Mouse (Mus musculus) heart, embryonic 14.5 days (tissue): ENCODE measurements at regions not wholly inside any gene's neighbourhood (a gene's known extent, or its start where the extent isn't known, plus 50 kb on each side); places are given as distances from the start of the nearest gene placed in this dataset.

Source experiments
- ATAC-seq: fragments of 200-750 bp; cut with Nextera tagmentation; 2 replicates; pipeline ENCODE4 v1.8.0; 2017; ENCODE audit warnings: low read depth, moderate TSS enrichment; ENCODE audit not compliant: insufficient number of reproducible peaks, insufficient read depth, low FRiP score
- H3K27ac ChIP-seq, 2 experiments: fragments of 200-500 bp in 1 of 2; fragments of 300-500 bp in 1 of 2; sonication (generic) in 1 of 2; replicated peaks in 1 of 2; 2 replicates each; pipeline ENCODE4 v1.5.1; 2012 to 2014; ENCODE audit warnings: low read depth in 2 of 2, low read length in 2 of 2, control low read depth in 1 of 2, mild to moderate bottlenecking in 1 of 2, mixed read lengths in 1 of 2; ENCODE audit not compliant: control insufficient read depth in 1 of 2, insufficient read depth in 1 of 2
- H3K27me3 ChIP-seq: fragments of 300-500 bp; sonication (generic); 2 replicates; pipeline ENCODE4 v1.6.1; 2014; ENCODE audit warnings: mild to moderate bottlenecking, low read length, control low read depth; ENCODE audit not compliant: control insufficient read depth, insufficient read depth
- H3K36me3 ChIP-seq: fragments of 300-500 bp; sonication (generic); 2 replicates; pipeline ENCODE4 v1.6.1; 2014; ENCODE audit warnings: mild to moderate bottlenecking, control low read depth, low read length, mixed read lengths; ENCODE audit not compliant: control insufficient read depth, insufficient read depth
- H3K4me1 ChIP-seq, 2 experiments: fragments of 200-500 bp in 1 of 2; fragments of 300-500 bp in 1 of 2; sonication (generic) in 1 of 2; 2 replicates each; pipeline ENCODE4 v1.6.1; 2012 to 2014; ENCODE audit warnings: low read length in 2 of 2, control low read depth in 1 of 2, mixed read lengths in 1 of 2; ENCODE audit not compliant: control insufficient read depth in 2 of 2, insufficient read depth in 2 of 2
- H3K4me2 ChIP-seq: fragments of 300-500 bp; sonication (generic); 2 replicates; pipeline ENCODE4 v1.6.1; 2014; ENCODE audit warnings: mild to moderate bottlenecking, low read length
- H3K4me3 ChIP-seq, 2 experiments: fragments of 200-500 bp in 1 of 2; fragments of 300-500 bp in 1 of 2; sonication (generic) in 1 of 2; 2 replicates each; pipeline ENCODE4 v1.5.1; 2012 to 2014; ENCODE audit warnings: low read length in 2 of 2, mild to moderate bottlenecking in 2 of 2, control low read depth in 1 of 2, low read depth in 1 of 2, moderate library complexity in 1 of 2; ENCODE audit not compliant: control insufficient read depth in 1 of 2, insufficient read depth in 1 of 2
- H3K9ac ChIP-seq: fragments of 300-500 bp; sonication (generic); 2 replicates; pipeline ENCODE4 v1.6.1; 2014; ENCODE audit warnings: mild to moderate bottlenecking, low read length
- H3K9me3 ChIP-seq: fragments of 300-500 bp; sonication (generic); 2 replicates; pipeline ENCODE4 v1.6.1; 2016; ENCODE audit warnings: low read length, control low read depth; ENCODE audit not compliant: control insufficient read depth
- WGBS: fragments of 180-500 bp; shearing (Covaris S2); extraction: QIAGEN DNeasy Blood & Tissue Kit; methylation state at CpG from one replicate; pipeline ENCODE4 v1.1.7; 2014; 5-methylcytosine and 5-hydroxymethylcytosine counted together

- ATAC-seq, result no peak
- Histone ChIP-seq H3K27ac (no peak overlapping the region), H3K4me1 (no peaks in the 10 kb centered on the region), H3K9ac (no peak overlapping the region), H3K4me2 (no peak overlapping the region), H3K4me3 (no peak overlapping the region), H3K9me3 (no peaks in the 10 kb centered on the region), H3K36me3 (no peaks in the 10 kb centered on the region), H3K27me3 (no peaks in the 10 kb centered on the region)
- WGBS, result 74% methylated on average over 4 of the region's 4 CpGs
These were observed 81.4 kb downstream of the Tfap2b start for GRCm38 (mm10) chr1:19290098-19290497.

- Histone ChIP-seq H3K27me3 (no peaks in the 10 kb centered on the region), H3K4me1 (no peaks in the 10 kb centered on the region), H3K9ac (no peak overlapping the region), H3K36me3 (no peaks in the 10 kb centered on the region), H3K27ac (no peak overlapping the region), H3K4me2 (no peak overlapping the region), H3K9me3 (no peaks in the 10 kb centered on the region), H3K4me3 (no peak overlapping the region)
- ATAC-seq, result no peak
- WGBS, result 35% methylated on average over 1 of the region's 1 CpGs
These were observed 112.9 kb downstream of the Tfap2b start for GRCm38 (mm10) chr1:19321598-19321997.

GRCm38 (mm10) chr1:19336062-19336461, 127.3 kb downstream of the Tfap2b start:
- H3K27ac ChIP-seq, result no peak overlapping the region
- no peak overlapping the region for H3K4me3 ChIP-seq
- H3K4me1 ChIP-seq, result no peaks in the 10 kb centered on the region
- H3K27me3 ChIP-seq, result no peaks in the 10 kb centered on the region
- no peaks in the 10 kb centered on the region for H3K36me3 ChIP-seq
- no peaks in the 10 kb centered on the region for H3K9me3 ChIP-seq
- WGBS, result 64% methylated on average over 1 of the region's 1 CpGs
- H3K9ac ChIP-seq, result no peak overlapping the region
- H3K4me2 ChIP-seq, result no peak overlapping the region
- no peak for ATAC-seq

- Histone ChIP-seq H3K27me3 (no peaks in the 10 kb centered on the region), H3K4me1 (no peaks in the 10 kb centered on the region), H3K36me3 (no peaks in the 10 kb centered on the region), H3K4me2 (no peak overlapping the region), H3K9ac (no peak overlapping the region), H3K27ac (no peak overlapping the region), H3K9me3 (no peaks in the 10 kb centered on the region), H3K4me3 (no peak overlapping the region)
- no peak for ATAC-seq
- WGBS, result 44% methylated on average over 3 of the region's 3 CpGs
These were observed 128.5 kb downstream of the Tfap2b start for GRCm38 (mm10) chr1:19337207-19337606.

GRCm38 (mm10) chr1:19344445-19344844, 135.7 kb downstream of the Tfap2b start:
- Histone ChIP-seq H3K4me3 (no peak overlapping the region), H3K27ac (no peak overlapping the region), H3K4me2 (no peak overlapping the region), H3K27me3 (no peaks in the 10 kb centered on the region), H3K36me3 (no peaks in the 10 kb centered on the region), H3K9ac (no peak overlapping the region), H3K4me1 (no peaks in the 10 kb centered on the region), H3K9me3 (no peaks in the 10 kb centered on the region)
- ATAC-seq, result no peak
- 79% methylated on average over 4 of the region's 4 CpGs for WGBS

GRCm38 (mm10) chr1:19350495-19350894, 141.8 kb downstream of the Tfap2b start:
- no peaks in the 10 kb centered on the region for H3K4me1 ChIP-seq
- H3K9me3 ChIP-seq, result no peaks in the 10 kb centered on the region
- H3K4me2 ChIP-seq, result no peak overlapping the region
- no peaks in the 10 kb centered on the region for H3K36me3 ChIP-seq
- no peak overlapping the region for H3K27ac ChIP-seq
- 63% methylated on average over 4 of the region's 4 CpGs for WGBS
- no peak overlapping the region for H3K9ac ChIP-seq
- H3K4me3 ChIP-seq, result no peak overlapping the region
- ATAC-seq, result no peak
- H3K27me3 ChIP-seq, result no peaks in the 10 kb centered on the region

GRCm38 (mm10) chr1:19384856-19385255, 176.1 kb downstream of the Tfap2b start:
- H3K4me2 ChIP-seq, result no peak overlapping the region
- H3K9me3 ChIP-seq, result no peaks in the 10 kb centered on the region
- H3K4me3 ChIP-seq, result no peak overlapping the region
- 29% methylated on average over 1 of the region's 1 CpGs for WGBS
- peaks cover 0 to 7% of the 10 kb centered on the region in 2 experiments; a peak in 1 of 4 replicates for H3K4me1 ChIP-seq
- no peaks in the 10 kb centered on the region for H3K27me3 ChIP-seq
- H3K9ac ChIP-seq, result no peak overlapping the region
- H3K27ac ChIP-seq, result no peak overlapping the region
- no peaks in the 10 kb centered on the region for H3K36me3 ChIP-seq
- no peak for ATAC-seq

GRCm38 (mm10) chr1:19388864-19389505, 180.3 kb downstream of the Tfap2b start:
- H3K4me1 ChIP-seq, result peaks cover 0 to 7% of the 10 kb centered on the region in 2 experiments; a peak in 1 of 4 replicates
- no peaks in the 10 kb centered on the region for H3K36me3 ChIP-seq
- 0 out of 4 replicates have a peak overlapping the region, but pooled peaks of 1 of the 2 experiments have one; percentile 9 for H3K27ac ChIP-seq
- 18% methylated on average over 1 of the region's 1 CpGs for WGBS
- no peak for ATAC-seq
- H3K9ac ChIP-seq, result no peak overlapping the region
- no peak overlapping the region for H3K4me3 ChIP-seq
- no peaks in the 10 kb centered on the region for H3K9me3 ChIP-seq
- peak overlapping the region; percentile 18; the same call in 1 of the 2 replicates for H3K4me2 ChIP-seq
- H3K27me3 ChIP-seq, result no peaks in the 10 kb centered on the region
